Mouse (Mus musculus): ENCODE results near the gene Tac1. TPM values are rescaled to one million over a fixed set of nuclear protein-coding genes. Genes with fewer than 3 reads are reported as not detected.
"Not testable (repeated sequence)": the region's sequence is repeated elsewhere in the genome, so short reads cannot be mapped to it uniquely, and the experiment has no call there.

Tac1 gene
- polyA plus RNA-seq (2015; fragmentation: Nextera tagmentation; extraction: Ambion mirVana), result 0.79 and 0.81 TPM in 2 replicates

GRCm38 (mm10) chr6:7554829-7555391 is at the start of gene Tac1:
Tac1 (plus strand) TSS chr6:7554879.
- no peak for DNase-seq (ENCODE audit: low spot score)

DNA sequence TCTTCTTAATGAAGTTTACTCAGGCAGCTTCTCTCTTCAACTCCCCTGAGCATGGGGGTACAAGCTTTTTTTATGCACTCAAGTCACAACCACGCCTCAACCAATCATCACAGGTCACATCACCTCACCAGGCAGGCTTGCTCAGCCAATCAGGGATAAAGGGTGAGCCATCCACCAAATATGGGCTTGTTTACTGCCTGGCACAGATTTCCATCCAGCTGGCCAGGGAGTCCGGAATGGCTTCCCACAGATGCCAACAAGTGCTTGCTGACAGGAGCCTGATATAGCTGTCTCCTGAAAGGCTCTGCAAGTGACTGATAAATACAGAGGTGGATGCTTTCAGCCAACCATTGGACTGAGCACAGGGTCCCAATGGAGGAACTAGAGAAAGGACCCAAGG is 11.2 kb upstream of the Tac1 start:
- not testable (repeated sequence) for DNase-seq (ENCODE audit: low spot score)

GRCm38 (mm10) chr6:7555688-7556476 is 1.2 kb downstream of the Tac1 start:
- DNase-seq (ENCODE audit: low spot score), result no peak

- no peak for DNase-seq (ENCODE audit: low spot score)
Measured at GRCm38 (mm10) chr6:7558164-7558563, 3.5 kb downstream of the Tac1 start.

- no peak for DNase-seq (ENCODE audit: low spot score)
Measured at GRCm38 (mm10) chr6:7562524-7562923, 7.8 kb downstream of the Tac1 start.

GRCm38 (mm10) chr6:7564537-7564936 is 9.9 kb downstream of the Tac1 start:
- no peak for DNase-seq (ENCODE audit: low spot score)

DNA sequence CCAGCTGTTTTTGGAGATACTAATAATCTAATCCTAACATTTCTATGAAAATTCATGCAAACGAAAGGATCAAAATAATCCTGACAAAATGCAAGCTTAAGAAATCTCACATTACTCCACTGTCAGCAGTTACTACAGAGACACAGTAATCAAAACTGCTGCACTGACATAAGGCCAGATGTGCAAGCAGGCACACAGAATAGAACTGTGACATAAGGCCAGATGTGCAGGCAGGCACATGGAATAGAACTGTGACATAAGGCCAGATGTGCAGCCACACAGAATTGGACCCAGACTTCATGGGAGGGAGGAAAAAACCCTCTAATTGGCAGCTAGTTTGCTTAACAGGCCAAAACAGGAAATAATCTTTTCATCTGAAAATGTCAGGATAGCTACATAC is 16.5 kb downstream of the Tac1 start:
- no peak for DNase-seq (ENCODE audit: low spot score)

DNA sequence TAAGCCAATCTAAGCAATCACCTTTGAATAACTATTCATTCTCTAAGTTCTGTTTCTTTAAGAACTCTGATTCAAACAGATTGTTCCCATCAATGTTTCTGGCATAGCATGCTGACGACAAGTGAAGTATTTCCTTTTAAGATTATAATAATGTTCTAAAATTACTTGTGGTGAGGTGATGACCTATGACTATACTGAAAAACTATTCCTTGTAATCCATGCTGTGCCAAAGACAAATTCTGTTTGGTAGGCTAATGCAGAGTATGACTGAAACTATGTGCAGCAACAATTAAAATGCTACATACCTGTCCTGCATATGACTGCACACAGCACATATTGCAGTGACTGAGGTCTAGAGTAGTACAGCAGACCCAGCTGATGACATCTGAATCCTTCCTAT is 23.4 kb downstream of the Tac1 start:
- DNase-seq (ENCODE audit: low spot score), result no peak

GRCm38 (mm10) chr6:7594445-7594844 is 39.8 kb downstream of the Tac1 start:
- DNase-seq (ENCODE audit: low spot score), result no peak

DNA sequence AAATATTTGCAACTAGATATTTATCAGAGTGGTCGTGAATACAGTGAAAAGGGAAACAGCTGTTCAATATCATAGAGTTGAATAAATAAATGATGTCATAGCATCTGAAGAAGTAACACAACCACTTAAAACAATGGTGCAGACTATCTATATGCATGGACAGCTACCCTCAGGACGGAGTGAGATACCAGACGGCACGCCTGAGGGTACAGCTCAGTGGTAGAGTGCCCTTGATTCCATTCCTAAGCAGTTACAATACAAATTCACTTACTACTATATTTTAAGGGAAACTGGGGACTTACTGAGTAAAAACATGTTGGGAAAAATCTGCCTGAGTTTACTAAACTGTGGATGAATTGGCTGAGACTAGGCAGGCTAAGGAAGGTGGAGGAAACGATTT is 43.7 kb downstream of the Tac1 start:
- no peak for DNase-seq (ENCODE audit: low spot score)

DNA sequence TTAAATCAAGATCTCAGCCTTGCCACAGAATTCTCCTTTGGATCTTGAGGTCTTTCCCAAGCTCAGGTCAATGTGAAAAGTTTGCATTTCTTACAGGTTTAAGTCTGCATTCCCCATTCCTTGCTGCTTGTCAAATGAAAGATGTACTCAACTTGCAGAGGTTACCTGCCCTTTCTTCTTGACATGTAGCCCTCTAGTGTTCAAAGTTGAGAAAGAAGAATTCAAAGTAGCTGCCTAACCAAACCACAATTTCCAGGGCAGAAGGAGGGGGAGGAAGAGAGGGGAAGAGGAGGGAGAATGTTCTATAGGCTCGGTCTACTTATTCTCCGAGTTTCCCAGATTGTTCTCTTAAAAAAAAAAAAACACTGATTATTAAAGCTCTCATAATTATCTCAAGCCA is 45.5 kb downstream of the Tac1 start:
- no peak for DNase-seq (ENCODE audit: low spot score)

- DNase-seq (ENCODE audit: low spot score), result no peak
Measured at GRCm38 (mm10) chr6:7601353-7602094, 46.8 kb downstream of the Tac1 start.

DNA sequence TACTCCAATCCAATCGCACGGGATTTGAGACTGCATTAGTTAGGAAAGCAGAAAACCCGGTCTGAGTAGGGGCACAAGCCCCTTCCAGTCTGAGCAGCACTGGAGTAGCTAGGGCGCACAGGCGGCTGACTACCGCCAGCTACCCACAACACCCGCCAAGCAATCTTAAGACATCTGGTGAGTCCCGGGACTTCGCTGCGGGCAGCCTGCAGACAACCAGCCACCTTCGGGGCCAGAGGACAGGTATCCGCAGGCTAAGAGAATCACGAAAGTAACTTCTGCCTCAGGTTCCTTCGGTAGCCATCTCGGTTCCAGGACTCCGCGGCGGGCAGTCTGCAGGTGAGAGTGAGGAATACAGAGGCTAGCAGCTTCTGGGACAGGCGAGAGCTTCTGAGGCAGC is 59.0 kb downstream of the Tac1 start:
- DNase-seq (ENCODE audit: low spot score), result not testable (repeated sequence)

Other genes starting within 250 kb of the Tac1 start
- 17.0 and 17.3 TPM in 2 replicates for gene Asns, start 138.4 kb downstream of the Tac1 start, polyA plus RNA-seq (2015; fragmentation: Nextera tagmentation; extraction: Ambion mirVana)